Mouse (Mus musculus) intestine, embryonic 16.5 days (tissue): ENCODE measurements at regions not wholly inside any gene's neighbourhood (a gene's known extent, or its start where the extent isn't known, plus 50 kb on each side); places are given as distances from the start of the nearest gene placed in this dataset.

Source experiments
- ATAC-seq: fragments of 200-750 bp; cut with Nextera tagmentation; 2 replicates; pipeline ENCODE4 v1.8.0; 2017; ENCODE audit warnings: moderate TSS enrichment, moderate library complexity
- H3K27ac ChIP-seq: fragments of 300-500 bp; sonication (generic); 2 replicates; pipeline ENCODE4 v1.5.1; 2014; ENCODE audit warnings: mild to moderate bottlenecking, low read length
- H3K27me3 ChIP-seq: fragments of 300-500 bp; sonication (generic); replicated peaks from 2 replicates; pipeline ENCODE4 v1.6.1; 2014; ENCODE audit warnings: low read length, control low read depth, mixed read lengths; ENCODE audit not compliant: control insufficient read depth, insufficient read depth
- H3K36me3 ChIP-seq: fragments of 300-500 bp; sonication (generic); 2 replicates; pipeline ENCODE4 v1.6.1; 2014; ENCODE audit warnings: low read length, control low read depth; ENCODE audit not compliant: control insufficient read depth, insufficient read depth
- H3K4me1 ChIP-seq: fragments of 300-500 bp; sonication (generic); 2 replicates; pipeline ENCODE4 v1.6.1; 2014; ENCODE audit warnings: low read length, control low read depth, mixed read lengths; ENCODE audit not compliant: control insufficient read depth, insufficient read depth
- H3K4me2 ChIP-seq: fragments of 300-500 bp; sonication (generic); 2 replicates; pipeline ENCODE4 v1.6.1; 2014; ENCODE audit warnings: low read depth, low read length, control low read depth
- H3K4me3 ChIP-seq: fragments of 300-500 bp; sonication (generic); 2 replicates; pipeline ENCODE4 v1.5.1; 2014; ENCODE audit warnings: mild to moderate bottlenecking, low read length
- H3K9ac ChIP-seq: fragments of 300-500 bp; sonication (generic); 2 replicates; pipeline ENCODE4 v1.6.1; 2014; ENCODE audit warnings: low read depth, low read length
- H3K9me3 ChIP-seq: fragments of 300-500 bp; sonication (generic); 2 replicates; pipeline ENCODE4 v1.6.1; 2016; ENCODE audit warnings: low read length, control low read depth; ENCODE audit not compliant: control insufficient read depth
- WGBS: fragments of 180-500 bp; shearing (Covaris S2); extraction: QIAGEN DNeasy Blood & Tissue Kit; methylation state at CpG from one replicate; pipeline ENCODE4 v1.1.7; 2014; 5-methylcytosine and 5-hydroxymethylcytosine counted together

DNA sequence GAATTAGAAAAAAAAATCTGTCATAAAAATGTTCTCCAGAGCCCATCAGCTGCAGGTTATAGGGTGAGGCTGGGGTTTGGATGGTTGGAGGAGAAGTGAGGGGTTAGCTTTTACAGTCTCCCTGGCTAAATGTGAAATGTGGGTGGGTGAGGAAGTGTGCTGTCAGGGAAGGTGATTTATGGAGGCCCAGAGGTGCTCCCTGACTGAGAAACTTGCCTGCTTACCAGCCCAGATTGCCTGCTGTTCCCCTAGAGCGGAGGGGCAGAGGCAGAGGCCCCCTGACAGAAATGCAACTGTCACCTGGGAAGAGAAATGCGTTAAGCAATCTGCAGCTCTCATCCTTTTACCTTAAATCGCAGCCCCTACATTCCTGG lies 175.8 kb upstream of the Id2 start:
- Histone ChIP-seq H3K9ac (no peak overlapping the region), H3K27me3 (no peaks in the 10 kb centered on the region), H3K36me3 (no peaks in the 10 kb centered on the region), H3K9me3 (no peaks in the 10 kb centered on the region), H3K27ac (no peak overlapping the region), H3K4me1 (peaks cover 6% of the 10 kb centered on the region; the same call in 1 of the 2 replicates), H3K4me3 (no peak overlapping the region), H3K4me2 (no peak overlapping the region)
- 16% methylated on average over 3 of the region's 3 CpGs for WGBS
- peak; percentile 59 for ATAC-seq

DNA sequence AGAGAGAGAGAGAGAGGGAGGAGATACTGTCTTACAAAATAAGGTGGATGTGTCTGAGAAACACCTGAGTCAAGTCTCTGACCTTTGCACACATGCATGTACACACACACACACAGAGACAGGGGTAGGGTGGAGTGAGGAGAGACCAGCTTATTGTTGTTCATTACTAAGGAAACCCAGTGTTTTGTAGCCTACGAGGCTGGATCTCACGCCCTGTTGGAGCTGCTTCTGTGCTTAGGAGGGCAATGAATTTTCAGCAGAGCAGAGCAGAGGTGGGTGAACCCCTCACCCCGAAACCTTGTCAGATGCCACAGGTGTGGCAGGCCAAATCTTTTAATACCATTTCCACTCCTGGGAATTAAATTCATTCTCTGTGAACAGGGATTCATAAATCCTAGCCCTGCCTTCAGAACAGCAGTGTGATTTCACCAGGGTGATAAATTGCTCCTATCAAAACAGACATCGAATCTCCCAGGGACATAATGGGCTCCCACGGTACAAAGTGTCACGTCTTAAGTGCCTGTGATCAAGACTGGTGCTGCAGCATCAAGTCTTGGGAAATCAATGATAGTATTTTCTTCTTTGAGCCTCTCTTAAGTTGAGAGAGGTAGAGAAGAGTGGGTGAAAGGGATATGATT lies 175.3 kb upstream of the Id2 start:
- Histone ChIP-seq H3K4me1 (peaks cover 6% of the 10 kb centered on the region; the same call in 1 of the 2 replicates), H3K4me2 (no peak overlapping the region), H3K36me3 (no peaks in the 10 kb centered on the region), H3K9me3 (no peaks in the 10 kb centered on the region), H3K27ac (no peak overlapping the region), H3K4me3 (no peak overlapping the region), H3K9ac (no peak overlapping the region), H3K27me3 (no peaks in the 10 kb centered on the region)
- 32% methylated on average over 6 of the region's 6 CpGs for WGBS
- ATAC-seq = peak; percentile 77

DNA sequence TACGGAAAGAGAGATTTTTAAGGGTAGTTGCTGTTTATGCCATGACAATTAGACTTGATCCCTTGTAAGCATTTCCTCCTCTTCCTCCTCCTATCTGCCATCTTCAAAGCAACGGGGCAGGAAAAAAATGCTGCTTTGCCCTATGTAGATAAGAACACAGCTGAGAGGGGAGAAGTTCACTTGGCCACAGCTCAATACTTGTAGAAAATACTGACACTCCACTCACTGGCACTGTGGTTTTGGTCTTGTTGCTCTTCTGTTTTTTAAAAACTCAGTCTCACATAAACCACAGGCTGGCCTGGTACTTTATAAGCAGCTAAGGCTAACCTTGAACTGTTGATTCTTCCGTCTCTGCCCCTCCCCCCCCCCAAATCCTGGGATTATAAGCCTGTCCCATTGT lies 172.9 kb upstream of the Id2 start:
- H3K9ac ChIP-seq = no peak overlapping the region
- no peak overlapping the region for H3K4me2 ChIP-seq
- no peaks in the 10 kb centered on the region for H3K27me3 ChIP-seq
- ATAC-seq = no peak
- H3K9me3 ChIP-seq = no peaks in the 10 kb centered on the region
- H3K27ac ChIP-seq = no peak overlapping the region
- WGBS = 51% methylated on average over 3 of the region's 3 CpGs
- H3K4me3 ChIP-seq = no peak overlapping the region
- H3K4me1 ChIP-seq = peaks cover 10% of the 10 kb centered on the region; the same call in 1 of the 2 replicates
- H3K36me3 ChIP-seq = no peaks in the 10 kb centered on the region

DNA sequence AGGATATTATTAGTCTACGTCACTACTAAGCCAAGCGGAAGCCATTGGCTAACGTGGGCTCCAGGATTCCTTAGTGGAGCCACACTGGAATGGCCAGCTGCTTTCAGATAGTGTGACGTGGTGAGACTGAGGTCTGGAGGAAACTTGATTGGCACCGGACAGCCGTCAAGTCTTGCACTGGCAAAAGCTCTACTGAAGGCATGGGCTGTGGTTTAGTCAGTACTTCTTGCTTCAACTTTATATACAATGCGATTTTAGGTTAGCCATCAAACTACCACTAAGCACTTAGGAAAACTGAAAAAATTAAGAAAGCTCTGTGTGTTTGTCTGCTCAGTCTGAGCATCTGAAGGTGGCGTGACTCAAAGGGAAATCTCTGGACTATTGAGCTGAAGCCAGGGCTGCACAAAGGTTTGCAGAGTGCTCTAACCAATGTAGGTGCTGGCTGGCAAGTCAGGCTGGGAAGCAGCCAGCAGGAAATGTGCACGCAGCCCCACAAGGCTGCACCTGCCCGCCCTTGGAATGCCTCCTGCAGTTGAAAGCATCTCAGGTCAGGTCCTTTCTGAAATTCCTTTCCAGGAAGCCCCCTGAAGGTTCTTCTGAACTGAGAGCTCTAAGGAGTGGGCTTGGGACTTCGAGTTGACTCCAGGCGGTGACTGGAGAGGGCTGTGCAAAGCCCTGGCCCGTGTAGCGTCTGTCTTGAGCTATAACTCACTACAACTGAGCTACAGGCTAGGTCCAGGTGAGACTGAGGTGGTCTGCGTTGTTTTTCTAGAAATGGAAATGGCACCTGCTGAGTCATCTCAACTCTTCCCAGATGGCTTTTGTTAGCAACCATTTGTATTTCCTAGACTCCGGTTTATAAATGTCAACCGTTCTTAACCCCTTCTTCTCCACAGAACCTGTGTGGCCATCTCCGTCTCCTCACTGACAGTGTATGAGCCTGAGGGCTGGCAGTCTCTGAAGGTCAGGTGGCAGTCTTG lies 172.2 kb upstream of the Id2 start:
- no peak overlapping the region for H3K9ac ChIP-seq
- no peaks in the 10 kb centered on the region for H3K9me3 ChIP-seq
- no peak for ATAC-seq
- 67% methylated on average over 18 of the region's 18 CpGs for WGBS
- H3K36me3 ChIP-seq = no peaks in the 10 kb centered on the region
- H3K27me3 ChIP-seq = no peaks in the 10 kb centered on the region
- no peak overlapping the region for H3K4me2 ChIP-seq
- H3K4me3 ChIP-seq = no peak overlapping the region
- peaks cover 10% of the 10 kb centered on the region; the same call in 1 of the 2 replicates for H3K4me1 ChIP-seq
- H3K27ac ChIP-seq = no peak overlapping the region

DNA sequence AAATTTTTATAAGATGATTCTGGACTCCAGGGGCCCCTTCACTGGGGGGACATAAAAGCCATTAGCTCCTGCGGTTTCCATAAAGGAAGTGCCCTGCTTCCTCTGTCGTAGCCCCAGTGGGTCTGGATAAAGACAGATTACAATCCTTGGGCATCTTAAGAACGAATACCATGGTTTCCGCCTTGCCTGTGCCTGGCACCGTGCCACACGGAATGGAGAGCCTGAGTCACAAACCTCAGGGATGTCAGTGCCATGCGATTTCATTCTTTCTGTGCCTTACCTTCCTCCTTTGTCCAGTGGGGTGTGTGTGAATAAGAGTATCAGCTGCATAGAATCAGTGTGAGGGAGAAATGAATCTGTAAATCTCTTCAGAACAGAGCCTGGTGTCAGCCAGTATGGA lies 171.4 kb upstream of the Id2 start:
- Histone ChIP-seq H3K4me1 (peaks cover 10% of the 10 kb centered on the region; the same call in 1 of the 2 replicates), H3K27ac (no peak overlapping the region), H3K4me3 (no peak overlapping the region), H3K36me3 (no peaks in the 10 kb centered on the region), H3K9ac (no peak overlapping the region), H3K4me2 (no peak overlapping the region), H3K27me3 (no peaks in the 10 kb centered on the region), H3K9me3 (no peaks in the 10 kb centered on the region)
- 66% methylated on average over 7 of the region's 7 CpGs for WGBS
- ATAC-seq = no peak

DNA sequence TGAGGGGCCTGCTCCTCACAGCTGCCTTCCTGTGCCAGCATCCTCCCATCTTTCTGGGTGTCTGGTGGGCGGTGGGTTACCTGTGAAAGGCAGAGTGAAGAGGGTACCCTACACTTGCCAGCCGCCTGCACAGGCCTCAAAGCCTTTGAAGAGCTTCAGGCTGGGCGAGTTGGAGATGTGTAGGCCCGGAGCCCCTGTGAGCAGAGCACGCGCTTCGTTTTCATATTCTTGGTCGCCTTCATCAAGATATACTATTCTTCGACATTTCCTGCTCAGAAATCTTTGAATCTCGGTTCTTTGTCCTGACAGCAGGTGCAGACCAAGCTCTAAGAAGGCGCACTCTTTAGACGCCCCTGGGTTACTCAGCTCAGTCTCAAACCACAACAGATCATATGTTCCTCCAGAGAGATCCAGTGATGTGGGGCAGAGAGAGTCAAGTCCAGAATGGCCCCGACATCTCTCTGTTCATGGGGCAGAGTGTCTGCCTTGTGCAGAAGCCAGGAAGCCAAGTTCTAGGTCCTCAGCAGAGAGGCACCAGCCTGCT lies 170.7 kb upstream of the Id2 start:
- ATAC-seq = no peak
- Histone ChIP-seq H3K36me3 (no peaks in the 10 kb centered on the region), H3K4me1 (peaks cover 7% of the 10 kb centered on the region; the same call in 1 of the 2 replicates), H3K9ac (no peak overlapping the region), H3K9me3 (no peaks in the 10 kb centered on the region), H3K4me2 (no peak overlapping the region), H3K27me3 (no peaks in the 10 kb centered on the region), H3K4me3 (no peak overlapping the region), H3K27ac (no peak overlapping the region)
- 88% methylated on average over 13 of the region's 13 CpGs for WGBS

DNA sequence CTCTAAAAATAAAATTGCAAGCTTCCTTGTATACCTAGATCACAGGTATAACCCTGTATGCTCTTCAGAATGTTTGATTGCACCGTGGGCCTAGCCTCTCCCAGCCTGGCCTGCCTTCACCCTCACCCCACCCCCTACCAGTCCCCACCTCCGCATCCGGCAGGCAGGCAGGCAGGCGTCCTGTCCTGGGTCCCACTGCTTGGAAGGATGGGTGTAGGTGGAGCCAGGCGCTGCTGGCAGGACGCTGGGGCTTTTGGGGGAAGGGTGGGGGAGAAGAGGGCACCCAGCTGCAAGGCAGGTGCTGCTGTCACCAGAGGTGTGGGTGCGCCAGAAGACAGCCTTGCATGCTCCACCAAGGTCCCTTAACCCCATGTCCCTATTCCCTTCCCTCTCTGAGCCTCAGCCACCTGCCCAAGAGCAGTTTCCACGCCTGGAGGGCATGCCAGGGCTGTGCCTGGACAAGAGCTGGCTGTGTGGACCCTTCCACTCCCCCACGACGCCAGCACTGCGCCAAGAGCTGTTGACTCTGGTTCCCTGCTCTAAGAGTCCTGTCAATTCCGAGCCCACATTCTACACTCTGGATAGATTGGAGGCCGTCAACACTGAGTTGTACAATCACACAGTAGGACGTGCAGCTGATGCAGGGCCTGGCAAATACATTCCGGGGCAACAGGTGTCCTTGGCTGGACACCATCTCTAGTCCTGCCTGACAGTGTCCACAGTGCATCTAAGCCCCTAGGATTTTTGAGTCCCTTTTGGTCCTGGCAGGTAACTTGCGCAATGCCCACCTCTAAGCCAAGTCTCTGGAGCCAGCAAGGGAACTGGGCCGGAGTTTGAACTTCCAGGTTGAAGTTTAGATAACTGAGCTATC lies 170.0 kb upstream of the Id2 start:
- Histone ChIP-seq H3K4me3 (no peak overlapping the region), H3K4me2 (no peak overlapping the region), H3K27ac (no peak overlapping the region), H3K9ac (no peak overlapping the region), H3K36me3 (no peaks in the 10 kb centered on the region), H3K4me1 (peaks cover 6% of the 10 kb centered on the region; the same call in 1 of the 2 replicates), H3K27me3 (no peaks in the 10 kb centered on the region), H3K9me3 (no peaks in the 10 kb centered on the region)
- 67% methylated on average over 17 of the region's 17 CpGs for WGBS
- ATAC-seq = no peak

DNA sequence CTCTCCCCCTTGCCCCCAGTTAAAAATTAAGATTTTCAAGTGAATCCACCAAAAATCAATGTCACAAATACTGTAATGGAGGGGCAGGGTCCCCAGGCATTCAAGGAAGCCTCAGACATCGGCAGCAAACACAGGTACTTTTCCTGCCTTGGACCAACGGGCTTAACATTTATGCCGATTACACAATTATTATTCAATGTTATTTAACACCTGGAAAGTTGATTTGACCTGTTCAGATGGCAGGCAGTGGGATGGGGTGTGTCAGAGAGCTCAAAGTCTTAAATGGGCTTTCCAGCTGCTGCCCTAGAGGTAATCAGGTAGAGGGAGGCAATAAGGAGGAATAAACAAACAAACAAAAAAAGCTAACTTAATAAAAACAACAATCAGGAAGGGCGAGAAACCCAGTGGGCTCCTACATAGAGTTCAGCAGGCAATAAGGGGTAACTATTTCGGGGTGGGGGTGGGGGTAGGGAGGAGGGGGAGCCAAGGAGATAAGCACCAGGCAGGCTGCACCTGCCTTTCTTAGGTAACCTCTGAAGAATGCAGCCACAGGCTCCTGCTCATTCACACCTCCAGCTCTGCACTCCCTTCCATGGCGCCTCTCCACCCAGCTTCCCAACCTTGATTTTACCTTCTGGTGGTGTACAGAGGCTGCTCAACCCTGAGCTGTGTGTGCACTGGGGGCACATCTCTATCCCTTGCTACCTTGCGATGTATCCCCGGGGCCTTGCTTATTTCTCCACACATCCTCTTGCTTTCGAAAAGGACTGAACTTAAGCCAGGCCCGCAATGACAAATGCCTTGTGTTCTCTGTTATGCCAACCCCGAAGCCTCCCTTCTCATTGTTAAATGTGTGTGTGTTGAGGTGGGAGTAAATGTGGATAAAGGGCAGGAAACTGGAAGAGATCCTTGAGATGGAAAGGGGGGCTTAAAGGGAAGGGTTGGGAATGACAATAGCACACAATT lies 168.9 kb upstream of the Id2 start:
- Histone ChIP-seq H3K4me1 (peaks cover 6% of the 10 kb centered on the region; the same call in 1 of the 2 replicates), H3K4me2 (no peak overlapping the region), H3K9me3 (no peaks in the 10 kb centered on the region), H3K9ac (no peak overlapping the region), H3K27me3 (no peaks in the 10 kb centered on the region), H3K4me3 (no peak overlapping the region), H3K27ac (no peak overlapping the region), H3K36me3 (no peaks in the 10 kb centered on the region)
- ATAC-seq = peak; percentile 68
- 47% methylated on average over 11 of the region's 11 CpGs for WGBS
